Mouse (Mus musculus) stomach, embryonic 14.5 days (tissue): ENCODE measurements around the gene Zc3h18. TPM values are rescaled to one million over a fixed set of nuclear protein-coding genes. Genes with fewer than 3 reads are reported as not detected.
A peak's percentile ranks its signal among the peaks of the same experiment; 100 is the strongest.

Source experiments
- ATAC-seq: fragments of 200-750 bp; cut with Nextera tagmentation; 2 replicates; pipeline ENCODE4 v1.8.0; 2017; ENCODE audit warnings: low read depth, moderate TSS enrichment; ENCODE audit not compliant: insufficient number of reproducible peaks, insufficient read depth, low FRiP score
- H3K27ac ChIP-seq: fragments of 300-500 bp; sonication (generic); 2 replicates; pipeline ENCODE4 v1.5.1; 2014; ENCODE audit warnings: mild to moderate bottlenecking, low read length, moderate library complexity, mixed read lengths
- H3K27me3 ChIP-seq: fragments of 300-500 bp; sonication (generic); 2 replicates; pipeline ENCODE4 v1.6.1; 2014; ENCODE audit warnings: low read length, control low read depth, mixed read lengths; ENCODE audit not compliant: control insufficient read depth, insufficient read depth
- H3K36me3 ChIP-seq: fragments of 300-500 bp; sonication (generic); 2 replicates; pipeline ENCODE4 v1.6.1; 2014; ENCODE audit warnings: mild to moderate bottlenecking, control low read depth, low read length, moderate library complexity, mixed read lengths; ENCODE audit not compliant: control insufficient read depth, insufficient read depth
- H3K4me1 ChIP-seq: fragments of 300-500 bp; sonication (generic); 2 replicates; pipeline ENCODE4 v1.6.1; 2014; ENCODE audit warnings: low read length, control low read depth, mixed read lengths; ENCODE audit not compliant: control insufficient read depth, insufficient read depth
- H3K4me2 ChIP-seq: fragments of 300-500 bp; sonication (generic); replicated peaks from 2 replicates; pipeline ENCODE4 v1.6.1; 2014; ENCODE audit warnings: low read depth, low read length, control low read depth
- H3K4me3 ChIP-seq: fragments of 300-500 bp; sonication (generic); 2 replicates; pipeline ENCODE4 v1.5.1; 2014; ENCODE audit warnings: low read depth, low read length, control low read depth
- H3K9ac ChIP-seq: fragments of 300-500 bp; sonication (generic); replicated peaks from 2 replicates; pipeline ENCODE4 v1.6.1; 2014; ENCODE audit warnings: low read depth, mild to moderate bottlenecking, control low read depth, low read length, moderate library complexity, mixed read lengths
- H3K9me3 ChIP-seq: fragments of 300-500 bp; sonication (generic); 2 replicates; pipeline ENCODE4 v1.6.1; 2016; ENCODE audit warnings: low read depth, low read length, control low read depth; ENCODE audit not compliant: control insufficient read depth
- WGBS: fragments of 180-500 bp; shearing (Covaris S2); extraction: QIAGEN DNeasy Blood & Tissue Kit; methylation state at CpG from one replicate; pipeline ENCODE4 v1.1.7; 2014; 5-methylcytosine and 5-hydroxymethylcytosine counted together
- polyA plus RNA-seq: library from polyadenylated mRNA; unstranded; fragments of >200 nt; fragmentation: Nextera tagmentation; extraction: Ambion mirVana; gene quantifications from 2 replicates; pipeline ENCODE4 v1.2.1, GENCODE M21; 2014

The Zc3h18 gene
- polyA plus RNA-seq, 1 experiment from 2014 or later, result 30.5 TPM

- no peaks in the 10 kb centered on the region for H3K27me3 ChIP-seq
- H3K4me2 ChIP-seq, result no peak overlapping the region
- ATAC-seq, result no peak
- H3K9ac ChIP-seq, result no peak overlapping the region
- no peak overlapping the region for H3K4me3 ChIP-seq
- H3K27ac ChIP-seq, result no peak overlapping the region
- 91% methylated on average over 6 of the region's 6 CpGs for WGBS
- no peaks in the 10 kb centered on the region for H3K9me3 ChIP-seq
- no peaks in the 10 kb centered on the region for H3K4me1 ChIP-seq
- peaks cover 49% of the 10 kb centered on the region for H3K36me3 ChIP-seq
Observed at GRCm38 (mm10) chr8:122395291-122395690, 18.9 kb downstream of the Zc3h18 start.

GRCm38 (mm10) chr8:122398186-122398585 lies 21.8 kb downstream of the Zc3h18 start:
- Histone ChIP-seq H3K36me3 (peaks cover 53% of the 10 kb centered on the region), H3K9ac (no peak overlapping the region), H3K4me1 (no peaks in the 10 kb centered on the region), H3K9me3 (no peaks in the 10 kb centered on the region), H3K4me3 (no peak overlapping the region), H3K27ac (no peak overlapping the region), H3K27me3 (no peaks in the 10 kb centered on the region), H3K4me2 (no peak overlapping the region)
- no peak for ATAC-seq
- WGBS, result 95% methylated on average over 9 of the region's 9 CpGs

- Histone ChIP-seq H3K9ac (no peak overlapping the region), H3K27ac (no peak overlapping the region), H3K9me3 (no peaks in the 10 kb centered on the region), H3K27me3 (no peaks in the 10 kb centered on the region), H3K4me3 (no peak overlapping the region), H3K36me3 (peaks cover 82% of the 10 kb centered on the region), H3K4me2 (no peak overlapping the region), H3K4me1 (no peaks in the 10 kb centered on the region)
- ATAC-seq, result 0 out of 2 replicates have a peak, but pooled peaks have one; percentile 28
- WGBS, result 88% methylated on average over 9 of the region's 9 CpGs
Observed at GRCm38 (mm10) chr8:122405146-122405805, 28.9 kb downstream of the Zc3h18 start.

GRCm38 (mm10) chr8:122407678-122408077 lies 31.3 kb downstream of the Zc3h18 start:
- no peak for ATAC-seq
- H3K4me2 ChIP-seq, result no peak overlapping the region
- H3K4me1 ChIP-seq, result no peaks in the 10 kb centered on the region
- H3K27ac ChIP-seq, result no peak overlapping the region
- no peaks in the 10 kb centered on the region for H3K9me3 ChIP-seq
- H3K9ac ChIP-seq, result no peak overlapping the region
- H3K4me3 ChIP-seq, result no peak overlapping the region
- H3K27me3 ChIP-seq, result no peaks in the 10 kb centered on the region
- H3K36me3 ChIP-seq, result peaks cover 83% of the 10 kb centered on the region
- WGBS, result 93% methylated on average over 7 of the region's 7 CpGs

- peaks cover 86% of the 10 kb centered on the region for H3K36me3 ChIP-seq
Observed at GRCm38 (mm10) chr8:122414311-122414710, 37.9 kb downstream of the Zc3h18 start.

GRCm38 (mm10) chr8:122415554-122415953 lies 39.1 kb downstream of the Zc3h18 start:
- Histone ChIP-seq H3K36me3 (peaks cover 73% of the 10 kb centered on the region), H3K4me2 (no peak overlapping the region)

More at GRCm38 (mm10) chr8:122414311-122414710, 37.9 kb downstream of the Zc3h18 start:
- Histone ChIP-seq H3K27me3 (no peaks in the 10 kb centered on the region), H3K4me2 (no peak overlapping the region), H3K9me3 (no peaks in the 10 kb centered on the region), H3K4me1 (no peaks in the 10 kb centered on the region), H3K27ac (no peak overlapping the region), H3K4me3 (no peak overlapping the region), H3K9ac (no peak overlapping the region)
- WGBS, result 83% methylated on average over 9 of the region's 9 CpGs
- no peak for ATAC-seq

GRCm38 (mm10) chr8:122419881-122420555 lies 43.6 kb downstream of the Zc3h18 start:
- H3K9ac ChIP-seq, result no peak overlapping the region
- no peak overlapping the region for H3K27ac ChIP-seq
- 61% methylated on average over 9 of the region's 9 CpGs for WGBS
- no peak overlapping the region for H3K4me3 ChIP-seq
- H3K4me1 ChIP-seq, result no peaks in the 10 kb centered on the region
- ATAC-seq, result no peak
- H3K9me3 ChIP-seq, result no peaks in the 10 kb centered on the region
- no peak overlapping the region for H3K4me2 ChIP-seq
- H3K36me3 ChIP-seq, result peaks cover 36% of the 10 kb centered on the region
- no peaks in the 10 kb centered on the region for H3K27me3 ChIP-seq

More at GRCm38 (mm10) chr8:122415554-122415953, 39.1 kb downstream of the Zc3h18 start:
- Histone ChIP-seq H3K27me3 (no peaks in the 10 kb centered on the region), H3K4me3 (no peak overlapping the region), H3K27ac (no peak overlapping the region), H3K9ac (no peak overlapping the region), H3K9me3 (no peaks in the 10 kb centered on the region), H3K4me1 (no peaks in the 10 kb centered on the region)
- 86% methylated on average over 6 of the region's 6 CpGs for WGBS
- no peak for ATAC-seq

GRCm38 (mm10) chr8:122421376-122422070 lies 45.1 kb downstream of the Zc3h18 start, which contains the start of gene Il17c:
Gene Il17c (plus strand): TSS chr8:122422020.
- Histone ChIP-seq H3K27me3 (no peaks in the 10 kb centered on the region), H3K9me3 (no peaks in the 10 kb centered on the region), H3K27ac (no peak within 1 kb of the TSS), H3K9ac (no peak within 1 kb of the TSS; the same call in 1 of the 2 replicates), H3K4me3 (no peak within 1 kb of the TSS), H3K36me3 (peaks cover 28% of the 10 kb centered on the region), H3K4me2 (no peak within 1 kb of the TSS), H3K4me1 (no peaks in the 10 kb centered on the region)
- 71% methylated on average over 14 of the region's 14 CpGs for WGBS
- no peak for ATAC-seq
